Mouse (Mus musculus) forebrain, embryonic 16.5 days (tissue): Measurements from ENCODE around the gene Slk. TPM values are rescaled to one million over a fixed set of nuclear protein-coding genes. Genes with fewer than 3 reads are reported as not detected.
A peak's percentile ranks its signal among the peaks of the same experiment; 100 is the strongest.

Source experiments
- ATAC-seq: fragments of 200-750 bp; cut with Nextera tagmentation; 2 replicates; pipeline ENCODE4 v1.8.0; 2017; ENCODE audit warnings: mild to moderate bottlenecking, moderate library complexity
- H3K27ac ChIP-seq: fragments of 300-500 bp; sonication (generic); 2 replicates; pipeline ENCODE4 v1.5.1; 2014; ENCODE audit warnings: low read length, control low read depth
- H3K27me3 ChIP-seq: fragments of 300-500 bp; sonication (generic); replicated peaks from 2 replicates; pipeline ENCODE4 v1.6.1; 2014; ENCODE audit warnings: low read length; ENCODE audit not compliant: control insufficient read depth, insufficient read depth
- H3K36me3 ChIP-seq: fragments of 300-500 bp; sonication (generic); 2 replicates; pipeline ENCODE4 v1.6.1; 2014; ENCODE audit not compliant: control insufficient read depth, insufficient read depth
- H3K4me1 ChIP-seq: fragments of 300-500 bp; sonication (generic); replicated peaks from 2 replicates; pipeline ENCODE4 v1.6.1; 2014; ENCODE audit warnings: low read length; ENCODE audit not compliant: control insufficient read depth, insufficient read depth
- H3K4me2 ChIP-seq: fragments of 300-500 bp; sonication (generic); 2 replicates; pipeline ENCODE4 v1.6.1; 2014; ENCODE audit warnings: mild to moderate bottlenecking, low read length, control low read depth
- H3K4me3 ChIP-seq: fragments of 300-500 bp; sonication (generic); replicated peaks from 2 replicates; pipeline ENCODE4 v1.5.1; 2014; ENCODE audit warnings: mild to moderate bottlenecking, low read length, control low read depth
- H3K9ac ChIP-seq: fragments of 300-500 bp; sonication (generic); replicated peaks from 2 replicates; pipeline ENCODE4 v1.6.1; 2014; ENCODE audit warnings: low read depth, low read length, control low read depth
- H3K9me3 ChIP-seq: fragments of 300-500 bp; sonication (generic); 2 replicates; pipeline ENCODE4 v1.6.1; 2016; ENCODE audit warnings: low read length; ENCODE audit not compliant: control insufficient read depth
- WGBS: fragments of 180-500 bp; shearing (Covaris S2); extraction: QIAGEN DNeasy Blood & Tissue Kit; methylation state at CpG from one replicate; pipeline ENCODE4 v1.1.7; 2014; 5-methylcytosine and 5-hydroxymethylcytosine counted together
- polyA plus RNA-seq: library from polyadenylated mRNA; unstranded; fragments of >200 nt; fragmentation: Nextera tagmentation; extraction: Ambion mirVana; gene quantifications from 2 replicates; pipeline ENCODE4 v1.2.1, GENCODE M21; 2015

Gene Slk
- polyA plus RNA-seq = 7.5 and 7.8 TPM in 2 replicates

DNA sequence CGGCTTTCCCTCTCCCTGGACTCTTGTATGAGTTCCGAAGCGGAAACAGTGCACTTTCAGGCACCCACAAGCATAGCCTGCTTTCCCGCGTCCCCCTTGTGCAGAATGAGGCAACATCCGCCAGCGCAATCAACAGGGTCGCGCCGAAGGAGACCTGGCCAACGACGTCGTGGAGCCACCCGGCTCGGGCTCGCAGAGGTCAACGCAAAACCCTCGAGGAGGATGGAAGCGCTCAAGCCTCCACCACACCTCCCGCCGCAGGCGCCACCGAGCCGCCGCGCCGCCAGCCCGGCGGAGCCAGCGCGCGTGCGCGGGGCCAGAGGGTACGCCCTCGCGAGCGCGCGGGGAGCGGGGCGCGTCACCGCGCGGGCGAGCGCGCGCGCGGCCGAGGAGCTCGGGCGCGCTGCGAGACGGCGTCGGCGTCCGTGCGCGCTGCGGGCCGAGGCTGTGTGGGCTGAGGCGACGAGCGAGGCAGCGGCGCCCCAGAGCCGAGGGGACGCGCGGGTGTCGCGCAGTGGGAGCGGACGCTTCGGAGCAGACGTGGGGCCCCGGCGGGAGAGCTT is at the start of gene Slk:
Gene Slk, plus strand, starts transcription at position 454 of the 563 bp plus-strand sequence.
- H3K9me3 ChIP-seq = no peaks in the 10 kb centered on the region
- WGBS = under 1% methylated on average over 71 of the region's 83 CpGs
- peak within 1 kb of the TSS; percentile 86 for H3K4me3 ChIP-seq
- H3K4me1 ChIP-seq = peaks cover 18% of the 10 kb centered on the region
- peak within 1 kb of the TSS; percentile 92 for H3K4me2 ChIP-seq
- ATAC-seq = peak; percentile 96
- peak within 1 kb of the TSS; percentile 91 for H3K9ac ChIP-seq
- no peaks in the 10 kb centered on the region for H3K36me3 ChIP-seq
- no peaks in the 10 kb centered on the region for H3K27me3 ChIP-seq
- peak within 1 kb of the TSS; percentile 88 for H3K27ac ChIP-seq

DNA sequence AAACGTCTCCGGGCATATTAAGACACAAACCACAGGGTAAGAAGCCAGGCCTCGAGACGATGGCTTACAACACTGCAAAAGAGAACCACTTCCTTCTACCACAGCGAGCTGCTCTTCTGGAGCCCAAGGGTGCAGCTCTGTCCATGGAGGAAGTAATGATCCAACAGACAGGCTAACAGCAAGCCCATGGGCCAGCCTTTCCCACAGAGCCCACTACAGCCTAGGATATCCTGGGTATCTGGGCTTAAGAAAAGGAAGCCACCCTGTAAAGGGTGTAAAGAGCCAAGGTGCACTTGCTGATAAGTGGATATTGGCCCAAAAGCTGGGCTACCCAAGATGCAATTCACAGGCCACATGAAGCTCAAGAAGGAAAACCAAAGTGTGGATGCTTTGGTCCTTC is 48.2 kb upstream of the Slk start:
- no peak for ATAC-seq
- H3K27ac ChIP-seq = no peak overlapping the region
- peaks cover 2% of the 10 kb centered on the region; the same call in 1 of the 2 replicates for H3K9me3 ChIP-seq
- peaks cover 3% of the 10 kb centered on the region; the same call in 1 of the 2 replicates for H3K36me3 ChIP-seq
- H3K4me2 ChIP-seq = no peak overlapping the region
- no peaks in the 10 kb centered on the region for H3K27me3 ChIP-seq
- peaks cover 4% of the 10 kb centered on the region for H3K4me1 ChIP-seq
- H3K9ac ChIP-seq = no peak overlapping the region
- WGBS = 87% methylated on average over 5 of the region's 5 CpGs
- H3K4me3 ChIP-seq = no peak overlapping the region

DNA sequence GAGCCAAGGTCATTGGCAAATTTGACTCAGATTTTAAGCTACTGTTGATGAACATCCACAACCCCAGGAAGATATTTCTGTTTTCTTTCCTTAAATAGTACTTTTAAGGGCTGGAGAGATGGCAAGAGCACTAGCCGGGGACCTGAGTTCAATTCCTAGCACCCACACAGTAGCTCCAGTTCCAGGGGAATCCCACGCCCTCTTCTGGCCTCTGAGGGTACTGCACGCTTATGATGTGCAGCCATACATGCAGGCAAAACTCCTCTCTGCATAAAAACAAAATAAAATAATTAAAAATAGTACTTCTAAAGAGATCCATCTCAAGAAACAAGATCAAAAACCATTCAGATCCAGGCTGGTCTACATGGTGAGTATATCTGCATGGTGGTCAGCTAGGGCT is 47.0 kb upstream of the Slk start:
- Histone ChIP-seq H3K27me3 (no peaks in the 10 kb centered on the region), H3K4me1 (peaks cover 9% of the 10 kb centered on the region), H3K9me3 (peaks cover 2% of the 10 kb centered on the region; the same call in 1 of the 2 replicates), H3K36me3 (peaks cover 3% of the 10 kb centered on the region; the same call in 1 of the 2 replicates), H3K4me3 (no peak overlapping the region), H3K4me2 (no peak overlapping the region), H3K27ac (no peak overlapping the region), H3K9ac (no peak overlapping the region)
- WGBS = 86% methylated on average over 3 of the region's 3 CpGs
- ATAC-seq = no peak

DNA sequence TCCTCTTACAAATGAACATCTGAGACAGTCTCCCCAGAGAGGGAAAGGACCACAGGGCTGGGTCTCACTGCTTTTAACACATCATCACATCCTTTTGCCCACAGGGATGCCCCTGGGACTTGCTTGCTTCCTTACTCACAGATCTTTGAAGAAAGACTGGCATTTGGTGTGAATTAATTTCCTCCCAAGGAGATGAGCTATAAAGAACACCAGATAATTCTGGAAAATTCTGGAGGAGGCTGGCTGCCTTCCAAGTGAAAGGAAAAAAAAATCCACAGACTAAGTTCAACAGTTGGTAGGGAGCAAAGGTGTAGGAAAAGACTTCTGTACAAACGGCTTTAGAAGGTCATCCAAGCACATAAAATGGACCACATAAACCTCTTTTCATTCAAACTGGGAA is 45.3 kb upstream of the Slk start:
- no peak overlapping the region for H3K9ac ChIP-seq

DNA sequence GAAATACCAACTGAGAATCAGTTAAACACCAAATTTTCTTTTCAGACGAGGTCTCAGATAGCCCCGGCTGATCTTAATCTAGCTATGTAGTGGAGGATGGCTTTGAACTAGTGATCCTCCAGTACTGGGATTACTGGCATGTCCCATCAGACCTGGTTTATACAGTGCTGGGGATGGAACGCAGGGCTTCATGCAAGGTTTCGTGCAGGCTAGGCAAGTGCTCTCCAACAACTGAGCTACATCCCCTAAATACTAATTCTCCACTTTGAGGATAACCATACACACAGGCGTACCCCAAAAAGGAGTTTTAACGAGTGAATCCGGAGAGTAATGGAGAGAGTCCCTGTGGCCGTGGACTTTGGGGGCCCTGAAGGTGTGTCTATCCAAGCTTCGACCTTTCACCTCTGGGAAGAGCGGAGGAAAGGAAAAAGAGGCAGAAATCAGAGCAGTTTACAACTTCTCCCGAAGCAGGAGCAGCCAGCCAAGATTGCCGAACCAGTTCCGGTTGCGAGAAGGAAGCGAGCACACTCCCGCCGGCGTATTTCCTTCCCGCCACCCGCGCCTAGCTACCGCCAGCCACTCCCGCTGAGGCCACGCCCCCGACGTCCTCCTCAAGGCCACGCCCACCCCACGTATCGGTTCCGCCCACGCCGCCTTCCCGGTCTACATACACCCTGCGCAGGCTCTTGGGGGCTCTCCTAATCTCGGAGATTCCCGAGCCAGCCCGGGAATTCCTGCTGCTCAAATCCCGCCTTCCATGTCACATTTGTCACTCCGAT is 42.8 kb upstream of the Slk start:
- ATAC-seq = peak; percentile 99
- H3K4me2 ChIP-seq = peak overlapping the region; percentile 95
- 4% methylated on average over 39 of the region's 39 CpGs for whole genome bisulfite sequencing

More for the DNA sequence above, 45.3 kb upstream of the Slk start:
- ATAC-seq = no peak
- H3K27me3 ChIP-seq = no peaks in the 10 kb centered on the region
- 66% methylated on average over 1 of the region's 1 CpGs for WGBS
- no peak overlapping the region for H3K27ac ChIP-seq
- no peak overlapping the region for H3K4me3 ChIP-seq
- peaks cover 3% of the 10 kb centered on the region; the same call in 1 of the 2 replicates for H3K36me3 ChIP-seq
- H3K9me3 ChIP-seq = peaks cover 2% of the 10 kb centered on the region; the same call in 1 of the 2 replicates
- H3K4me1 ChIP-seq = peaks cover 12% of the 10 kb centered on the region
- H3K4me2 ChIP-seq = no peak overlapping the region

DNA sequence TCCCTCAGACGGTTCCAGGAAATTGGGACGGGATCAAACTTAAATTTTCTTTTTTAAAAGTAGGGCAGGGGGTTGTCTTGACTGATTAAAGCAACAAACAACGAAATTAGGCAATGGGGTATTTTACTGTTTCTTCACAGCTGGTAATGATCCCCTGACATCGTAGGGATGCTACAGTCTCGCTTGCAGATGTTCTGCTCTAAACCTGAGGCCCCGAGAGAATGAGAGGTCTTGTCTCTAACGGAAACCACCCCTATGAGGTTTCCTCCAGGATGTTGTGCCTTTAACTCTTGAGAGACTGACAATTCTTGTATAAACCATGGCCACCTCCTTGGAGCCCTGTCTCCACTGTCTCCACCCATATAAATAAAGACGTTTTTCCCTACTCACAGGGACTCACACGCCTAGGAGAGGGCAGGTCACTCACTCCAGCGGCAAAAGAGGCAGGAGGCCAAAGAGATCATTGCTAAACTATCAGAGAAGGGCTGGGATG is 42.1 kb upstream of the Slk start, which contains the start of gene Stn1:
Gene Stn1, minus strand, starts transcription at position 208 of the 493 bp plus-strand sequence.
- ATAC-seq = peak; percentile 37
- Histone ChIP-seq H3K27me3 (no peaks in the 10 kb centered on the region; the same call in 1 of the 2 replicates), H3K4me2 (peak within 1 kb of the TSS; percentile 95), H3K36me3 (peaks cover 3% of the 10 kb centered on the region; the same call in 1 of the 2 replicates), H3K4me1 (peaks cover 12% of the 10 kb centered on the region), H3K9me3 (peaks cover 2% of the 10 kb centered on the region; the same call in 1 of the 2 replicates), H3K27ac (peak within 1 kb of the TSS; percentile 79), H3K4me3 (peak within 1 kb of the TSS; percentile 74), H3K9ac (peak within 1 kb of the TSS; percentile 65)
- WGBS = 6% methylated on average over 10 of the region's 10 CpGs

More for the DNA sequence above, 42.8 kb upstream of the Slk start:
- H3K9ac ChIP-seq = peak overlapping the region; percentile 65
- H3K27ac ChIP-seq = peak overlapping the region; percentile 79
- peaks cover 12% of the 10 kb centered on the region for H3K4me1 ChIP-seq
- H3K27me3 ChIP-seq = no peaks in the 10 kb centered on the region; the same call in 1 of the 2 replicates
- peak overlapping the region; percentile 74 for H3K4me3 ChIP-seq
- peaks cover 3% of the 10 kb centered on the region; the same call in 1 of the 2 replicates for H3K36me3 ChIP-seq
- peaks cover 2% of the 10 kb centered on the region; the same call in 1 of the 2 replicates for H3K9me3 ChIP-seq

DNA sequence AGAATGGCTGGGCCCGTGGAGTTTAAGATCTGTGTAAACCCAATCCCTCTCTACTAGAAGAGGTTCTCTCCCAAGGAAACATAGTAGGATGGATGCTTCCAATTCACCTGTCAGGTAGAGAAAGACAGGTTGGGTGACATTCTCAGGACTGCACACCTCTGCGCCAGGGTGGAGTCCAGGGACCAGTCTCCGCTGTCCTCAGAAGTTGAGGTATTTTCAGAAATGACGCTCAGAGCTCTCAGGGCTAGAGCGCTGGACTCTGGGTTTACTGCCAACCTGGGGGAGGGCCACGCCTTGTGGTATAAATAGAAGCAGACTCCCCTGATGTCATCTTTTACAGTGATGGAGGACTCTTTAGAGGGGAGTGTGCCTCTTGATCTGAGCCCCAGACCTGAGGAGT is 41.6 kb upstream of the Slk start:
- Histone ChIP-seq H3K4me3 (no peak overlapping the region), H3K4me1 (peaks cover 12% of the 10 kb centered on the region), H3K27ac (no peak overlapping the region), H3K4me2 (peak overlapping the region; percentile 95; the same call in 1 of the 2 replicates), H3K9me3 (no peaks in the 10 kb centered on the region), H3K9ac (no peak overlapping the region; the same call in 1 of the 2 replicates), H3K36me3 (no peaks in the 10 kb centered on the region), H3K27me3 (no peaks in the 10 kb centered on the region; the same call in 1 of the 2 replicates)
- no peak for ATAC-seq
- WGBS = 83% methylated on average over 6 of the region's 6 CpGs

DNA sequence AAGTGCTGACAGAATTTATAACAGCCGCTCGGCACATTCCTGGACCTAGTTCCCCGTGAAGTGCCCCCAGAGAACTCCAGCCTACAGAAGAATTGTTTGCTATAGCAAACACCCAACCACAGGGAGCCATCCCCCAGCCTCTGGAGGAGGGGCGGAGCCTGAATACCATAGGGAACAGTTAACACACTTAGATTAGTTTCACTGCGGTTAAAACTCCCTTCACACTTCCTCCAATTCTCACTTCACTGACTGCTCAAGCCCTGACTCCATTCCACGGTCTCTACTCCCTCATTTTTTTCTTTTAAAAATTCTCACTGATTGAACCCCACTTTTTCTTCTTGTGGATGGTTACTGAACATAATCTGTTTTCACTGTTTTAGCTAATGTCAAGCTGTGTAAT is 40.7 kb upstream of the Slk start:
- Histone ChIP-seq H3K27ac (no peak overlapping the region), H3K4me2 (no peak overlapping the region), H3K9ac (no peak overlapping the region), H3K36me3 (no peaks in the 10 kb centered on the region), H3K4me1 (peaks cover 12% of the 10 kb centered on the region), H3K9me3 (no peaks in the 10 kb centered on the region), H3K4me3 (no peak overlapping the region), H3K27me3 (no peaks in the 10 kb centered on the region; the same call in 1 of the 2 replicates)
- no peak for ATAC-seq
- WGBS = 27% methylated on average over 6 of the region's 6 CpGs

DNA sequence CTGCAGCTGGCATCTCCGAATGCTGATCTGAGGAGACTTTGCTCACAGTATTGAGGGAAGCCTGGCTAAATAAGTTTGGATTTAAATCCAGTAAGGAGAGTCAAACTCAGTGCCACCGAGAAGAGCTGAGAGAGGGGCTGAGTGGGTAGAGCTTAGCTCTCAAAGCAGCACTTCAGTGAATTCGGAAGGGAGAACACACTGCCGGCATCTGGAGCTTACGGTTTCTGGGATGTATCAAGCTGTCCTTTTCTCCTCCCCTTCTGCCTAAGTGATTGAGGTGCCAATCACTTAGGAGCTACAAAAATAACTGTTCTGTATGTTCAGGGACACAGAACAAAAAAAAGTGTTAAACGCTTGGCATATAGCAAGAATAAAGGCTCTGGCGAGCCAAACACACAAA is 37.0 kb upstream of the Slk start:
- no peak overlapping the region for H3K27ac ChIP-seq
- no peaks in the 10 kb centered on the region for H3K9me3 ChIP-seq
- peaks cover 8% of the 10 kb centered on the region for H3K4me1 ChIP-seq
- no peaks in the 10 kb centered on the region; the same call in 1 of the 2 replicates for H3K27me3 ChIP-seq
- no peaks in the 10 kb centered on the region for H3K36me3 ChIP-seq
- no peak overlapping the region for H3K9ac ChIP-seq
- ATAC-seq = no peak
- H3K4me3 ChIP-seq = no peak overlapping the region
- no peak overlapping the region for H3K4me2 ChIP-seq
- 55% methylated on average over 7 of the region's 7 CpGs for WGBS
